Mouse (Mus musculus): ENCODE data around the gene Sphk1.
"Not testable (repeated sequence)": the region's sequence is repeated elsewhere in the genome, so short reads cannot be mapped to it uniquely, and the experiment has no call there.

DNA sequence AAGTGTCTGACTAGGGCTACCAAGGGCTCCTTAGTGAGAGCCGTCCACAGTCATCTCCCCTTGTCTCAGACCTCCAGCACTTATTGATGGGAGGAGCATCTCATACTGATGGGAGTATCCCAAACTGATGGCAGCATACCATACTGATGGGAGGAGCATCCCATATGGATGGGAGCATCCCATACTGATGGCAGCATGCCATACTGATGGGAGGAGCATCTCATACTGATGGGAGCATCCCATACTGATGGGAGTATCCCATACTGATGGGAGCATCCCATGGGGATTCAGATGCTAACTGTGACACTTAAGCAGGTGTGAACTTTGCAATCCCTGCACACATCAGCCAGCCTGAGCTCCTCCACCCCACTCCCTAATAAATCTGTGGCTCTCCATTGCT lies 38.2 kb upstream of the Sphk1 start:
- TF ChIP-seq CTCF, EP300 (IDR thresholded peaks at IDR 0.05; ENCODE audit: low read depth): not testable (repeated sequence)
